Mouse (Mus musculus) retina, adult 2 months (tissue): ENCODE measurements around the gene Nek5.

Source experiments
- DNase-seq: peaks from one replicate; pipeline ENCODE4 v3.0.0-alpha.2; 2012; ENCODE audit warnings: low read depth, low spot score

Nek5 gene

GRCm38 (mm10) chr8:22124220-22125152 is at the start of gene Nek5:
Nek5 (minus strand) TSS chr8:22125053.
- DNase-seq, result no peak

DNA sequence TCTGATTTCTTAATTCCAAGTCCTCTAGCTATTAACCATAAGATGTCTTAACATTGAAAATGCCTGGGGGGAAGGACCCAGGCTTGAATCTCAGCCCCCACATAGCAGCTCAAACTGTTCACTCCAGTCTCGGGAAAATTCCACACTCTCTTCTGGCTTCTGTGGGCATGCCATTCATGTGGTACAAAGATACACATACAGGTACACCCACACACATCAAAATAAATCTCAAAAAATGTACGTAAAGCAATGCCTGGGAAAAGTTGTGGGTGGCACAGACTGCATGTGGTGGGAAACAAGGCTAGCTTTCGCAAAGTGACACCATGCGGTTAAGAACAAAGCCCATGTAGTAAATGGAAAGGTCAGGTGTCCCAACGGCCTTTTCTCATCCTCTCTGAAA is 44.3 kb upstream of the Nek5 start:
- no peak for DNase-seq

DNA sequence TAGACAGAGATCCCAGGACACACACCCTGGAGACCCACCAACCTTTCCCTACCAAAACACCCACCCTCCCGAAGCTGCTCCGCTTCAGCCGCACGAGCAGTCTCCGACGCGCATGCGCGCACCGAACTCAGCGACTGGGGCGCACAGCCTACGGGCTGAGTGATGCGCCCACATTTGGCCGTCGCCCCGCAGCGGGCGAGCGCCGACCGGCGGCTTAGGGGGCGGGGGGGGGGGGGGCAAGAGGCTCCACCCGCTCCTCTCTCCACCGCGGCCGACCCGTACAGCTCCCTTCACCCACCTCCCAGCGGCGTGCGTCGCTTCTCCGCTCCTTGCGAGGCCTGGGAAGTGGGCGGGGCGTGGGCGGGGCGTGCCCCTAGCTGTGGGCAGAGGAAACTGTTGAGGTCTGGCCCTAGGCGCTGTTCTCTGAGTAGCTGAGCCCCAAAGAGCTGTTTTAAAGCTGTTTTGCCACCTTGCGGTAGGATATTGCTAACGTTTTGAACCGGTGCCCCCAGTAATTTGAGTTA is 41.3 kb upstream of the Nek5 start, which contains the start of gene Nek3:
TSS of gene Nek3 (minus strand) at position 356 of the 524 bp plus-strand sequence.
- peak; percentile 70 for DNase-seq

- no peak for DNase-seq
Measured at GRCm38 (mm10) chr8:22165251-22166079, 40.6 kb upstream of the Nek5 start.

- no peak for DNase-seq
Measured at GRCm38 (mm10) chr8:22164431-22164830, 39.6 kb upstream of the Nek5 start.

DNA sequence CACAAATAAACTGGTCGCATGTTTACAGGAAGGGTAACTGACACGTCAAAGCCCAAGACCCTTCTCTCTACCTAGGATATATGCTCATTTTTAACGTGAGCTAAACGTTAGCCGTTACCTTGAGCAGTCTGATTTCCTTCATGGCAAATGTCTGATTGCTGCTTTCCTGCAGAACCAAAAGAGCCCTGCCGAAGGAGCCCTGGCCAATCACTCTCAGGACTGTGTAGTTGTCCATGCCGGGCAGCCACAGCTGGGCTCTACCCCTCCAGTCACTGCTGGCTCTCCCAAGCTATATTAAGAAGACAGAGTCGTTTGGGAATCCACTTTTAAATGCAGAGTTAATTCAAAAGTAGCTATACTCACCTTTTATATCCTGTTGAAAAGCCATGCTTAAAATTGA is 37.4 kb upstream of the Nek5 start:
- DNase-seq, result no peak

GRCm38 (mm10) chr8:22150345-22150663 is 25.5 kb upstream of the Nek5 start:
- DNase-seq, result no peak

GRCm38 (mm10) chr8:22149643-22150344 is 24.9 kb upstream of the Nek5 start:
- DNase-seq, result no peak

DNA sequence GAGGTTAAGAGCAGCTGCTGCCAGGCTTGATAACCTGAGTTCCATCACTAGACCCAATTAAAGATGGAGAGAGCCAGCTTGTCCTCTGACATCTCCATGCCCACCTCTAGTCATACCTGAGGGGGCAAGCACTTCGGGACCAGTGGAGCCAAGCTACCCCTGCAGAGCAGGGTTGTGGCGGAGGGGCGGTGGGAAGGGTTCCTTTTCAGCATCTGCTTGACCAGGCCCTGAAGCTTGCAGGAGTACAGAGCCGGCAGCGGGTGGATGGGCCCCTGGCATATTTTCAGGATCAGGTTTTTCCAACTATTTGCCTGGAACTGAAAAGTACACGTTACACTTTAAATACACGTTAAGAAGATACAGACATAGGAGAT is 23.5 kb upstream of the Nek5 start:
- no peak for DNase-seq

DNA sequence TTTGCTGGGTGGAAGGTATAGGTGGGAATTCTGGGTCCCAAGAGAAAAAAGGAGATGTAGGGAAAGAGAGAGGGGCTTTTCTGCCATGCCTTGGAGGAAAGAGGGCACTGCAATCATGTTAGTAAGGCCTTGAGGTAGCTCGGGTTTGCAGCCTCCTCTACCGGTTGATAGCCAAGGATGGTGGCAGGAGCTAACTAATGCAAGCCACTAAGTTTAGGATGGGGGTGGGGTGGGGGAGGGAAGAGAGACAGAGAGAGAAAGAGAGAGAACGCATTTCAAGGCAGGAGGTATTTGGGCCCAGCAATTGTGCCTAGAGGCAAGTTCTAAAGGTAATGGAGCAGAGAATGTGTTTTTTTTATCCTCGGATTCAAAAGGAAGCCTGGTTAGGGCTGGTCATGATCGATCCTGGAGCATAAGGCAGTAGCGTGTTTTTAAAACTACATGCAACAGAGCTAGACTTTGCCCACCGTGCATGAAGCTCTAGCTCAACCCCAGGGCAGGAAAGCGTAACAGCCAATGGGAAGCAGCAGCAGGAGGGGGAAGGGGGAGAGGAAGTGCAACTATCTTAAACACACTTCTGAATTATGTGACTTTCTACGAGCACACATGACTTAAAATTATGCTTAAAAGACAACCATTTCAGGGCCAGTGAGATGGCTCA is 23.0 kb upstream of the Nek5 start:
- DNase-seq, result no peak

DNA sequence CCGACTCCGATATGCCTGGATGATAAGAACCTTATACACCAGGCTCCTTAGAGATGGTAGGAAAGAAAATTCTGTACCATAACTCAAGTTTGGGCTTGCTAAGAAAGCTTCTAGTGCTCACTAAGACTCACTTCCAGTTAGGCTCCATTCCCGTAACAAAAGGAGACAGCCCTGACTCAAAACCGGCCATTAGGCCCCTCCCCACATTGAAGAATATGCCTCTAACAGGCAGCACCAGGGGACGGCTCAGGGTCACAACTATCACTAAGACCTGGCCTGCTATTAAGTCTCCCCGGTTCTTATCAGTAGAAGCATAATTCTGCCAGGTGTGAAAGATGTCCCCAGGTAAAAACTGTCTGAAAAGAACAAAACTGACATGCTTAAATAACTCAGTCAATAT is 21.0 kb upstream of the Nek5 start:
- no peak for DNase-seq

DNA sequence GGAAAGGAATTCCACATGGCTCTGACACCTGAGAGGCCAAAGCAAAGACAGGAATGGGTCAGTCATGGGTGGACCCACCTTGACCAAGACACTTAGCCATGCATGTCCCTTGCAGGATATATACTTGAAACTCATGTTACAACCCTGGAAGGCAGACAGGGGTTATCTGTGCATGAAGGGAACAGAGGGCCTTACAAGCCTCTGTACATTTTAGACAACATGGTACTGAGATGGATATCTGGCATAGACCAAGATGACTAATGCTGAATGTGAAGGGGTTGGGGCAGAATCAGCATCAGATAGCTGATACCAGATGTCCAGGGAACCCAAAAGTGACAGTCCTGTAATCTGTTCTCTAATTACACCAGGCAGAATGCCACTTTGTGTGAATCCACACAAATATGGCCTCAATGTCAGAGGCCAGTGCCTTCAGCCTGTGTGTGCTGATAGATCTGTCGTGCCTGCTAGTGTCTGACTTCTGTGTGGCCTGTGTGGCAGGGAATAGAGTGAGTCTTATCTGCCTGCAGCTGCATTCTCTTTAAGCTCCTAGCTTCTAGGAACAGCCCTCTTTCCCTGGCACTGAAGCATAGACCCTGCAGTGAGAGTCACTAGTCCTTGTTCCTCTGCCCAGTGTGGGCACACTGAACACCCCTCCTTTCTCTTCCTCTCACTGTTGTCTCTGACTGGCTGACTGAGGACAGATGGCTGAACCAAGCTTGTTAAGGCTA is 19.1 kb upstream of the Nek5 start:
- DNase-seq, result no peak

DNA sequence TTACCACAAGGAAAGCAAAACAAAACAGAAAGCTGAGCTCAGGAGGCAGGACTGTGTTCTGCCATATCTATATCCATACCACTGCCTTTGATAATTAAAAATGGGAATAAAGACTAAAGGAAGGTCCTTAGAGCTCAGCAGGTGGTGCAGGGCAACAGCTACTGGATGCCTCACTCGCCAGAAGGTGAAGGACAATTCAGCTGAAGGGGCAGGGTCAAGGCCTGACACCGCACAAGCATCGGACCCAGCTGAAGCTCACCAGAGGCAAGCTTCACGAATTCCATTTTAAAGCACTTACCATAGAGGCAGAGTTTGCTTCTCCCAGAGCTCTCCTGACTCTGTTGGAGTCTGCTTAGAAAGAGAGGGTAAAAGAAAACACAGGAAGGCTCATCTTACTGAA is 17.7 kb upstream of the Nek5 start:
- DNase-seq, result no peak

DNA sequence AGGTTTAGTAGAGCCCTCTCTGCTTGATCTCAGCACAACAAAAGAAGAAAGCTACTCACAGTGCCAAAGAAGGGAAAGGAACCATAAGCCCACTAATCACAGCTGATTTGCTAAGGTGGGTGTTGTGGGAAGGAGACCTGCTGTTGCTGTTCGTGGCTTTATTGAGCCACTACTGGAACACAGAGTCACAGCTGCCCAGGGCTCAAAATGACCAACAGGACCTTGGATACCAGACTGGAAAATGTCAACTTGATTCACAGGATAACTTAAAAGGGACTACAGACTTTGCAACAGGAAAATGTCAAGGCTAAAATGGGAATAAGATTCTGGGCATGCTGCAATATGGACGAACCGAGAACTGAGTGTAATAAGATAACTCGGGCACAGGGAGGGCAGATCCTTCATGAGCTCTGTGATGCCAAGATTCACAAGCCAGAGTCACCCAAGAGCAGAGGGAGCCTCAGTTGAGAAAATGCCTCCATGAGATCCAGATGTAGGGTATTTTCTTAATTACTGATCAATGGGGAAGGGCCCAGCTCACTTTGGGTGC is 17.1 kb upstream of the Nek5 start:
- no peak for DNase-seq

DNA sequence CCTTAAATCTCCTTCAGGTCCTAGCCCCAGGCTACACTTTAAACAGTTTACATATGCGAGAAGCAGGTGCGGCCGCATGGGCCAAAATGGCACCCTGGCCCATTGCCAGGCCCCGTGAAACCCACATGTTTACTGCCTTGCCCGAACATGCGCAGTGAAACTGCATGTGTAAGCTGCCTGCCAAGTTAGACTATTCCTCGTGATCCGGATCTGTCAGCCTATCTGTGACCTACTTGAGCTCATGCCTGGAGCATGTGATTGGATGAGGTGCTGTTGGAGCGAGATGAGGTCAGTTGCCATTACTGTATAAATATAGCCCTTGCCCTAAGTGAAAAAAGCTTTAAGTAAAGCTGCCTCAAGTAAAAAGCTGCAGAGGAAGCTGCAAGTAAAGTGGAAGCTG is 11.6 kb upstream of the Nek5 start:
- peak; percentile 55 for DNase-seq

DNA sequence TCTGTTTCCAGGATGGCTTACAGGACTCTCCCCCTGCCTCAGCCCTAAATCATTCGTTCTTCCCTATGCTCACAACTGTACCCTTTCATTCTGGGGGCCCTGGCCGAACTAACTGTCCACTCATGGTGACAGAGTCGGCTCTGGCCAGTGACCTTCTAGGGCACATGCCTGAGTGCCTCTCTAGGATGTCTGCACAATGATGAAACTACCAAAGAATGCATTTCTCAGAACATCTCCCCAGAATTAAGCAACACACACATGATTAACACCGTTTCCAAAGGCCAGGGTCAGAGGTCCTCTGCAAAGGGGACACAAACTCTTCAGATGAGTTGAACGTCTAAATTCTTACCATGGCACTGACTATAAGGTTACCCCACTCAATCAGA is 9.9 kb upstream of the Nek5 start:
- DNase-seq, result no peak

GRCm38 (mm10) chr8:22134078-22134749 is 9.4 kb upstream of the Nek5 start:
- DNase-seq, result no peak

DNA sequence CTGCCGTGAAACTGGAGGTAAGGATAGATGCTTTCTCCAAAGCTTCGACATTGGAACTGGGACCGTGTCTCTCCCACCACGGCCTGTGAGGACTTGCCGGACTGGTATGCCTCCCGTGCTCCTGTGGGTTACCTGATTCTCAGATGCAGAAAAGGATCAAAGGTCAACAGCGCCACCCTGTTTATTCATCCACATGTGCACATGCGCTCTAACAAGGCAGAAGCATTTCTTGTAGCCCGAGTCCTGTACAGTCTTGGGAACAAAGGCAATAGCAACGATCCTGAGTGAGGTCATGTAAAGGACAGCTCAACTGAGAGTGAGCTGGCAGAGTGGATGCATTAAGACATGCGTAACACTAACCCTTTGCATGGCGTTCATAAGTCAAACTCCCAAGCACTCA is 7.2 kb upstream of the Nek5 start:
- no peak for DNase-seq

GRCm38 (mm10) chr8:22107020-22107419 is 17.8 kb downstream of the Nek5 start:
- no peak for DNase-seq

GRCm38 (mm10) chr8:22091568-22091967 is 33.3 kb downstream of the Nek5 start:
- no peak for DNase-seq
